Mouse (Mus musculus): Measurements from ENCODE around the gene Adamtsl4.

DNA sequence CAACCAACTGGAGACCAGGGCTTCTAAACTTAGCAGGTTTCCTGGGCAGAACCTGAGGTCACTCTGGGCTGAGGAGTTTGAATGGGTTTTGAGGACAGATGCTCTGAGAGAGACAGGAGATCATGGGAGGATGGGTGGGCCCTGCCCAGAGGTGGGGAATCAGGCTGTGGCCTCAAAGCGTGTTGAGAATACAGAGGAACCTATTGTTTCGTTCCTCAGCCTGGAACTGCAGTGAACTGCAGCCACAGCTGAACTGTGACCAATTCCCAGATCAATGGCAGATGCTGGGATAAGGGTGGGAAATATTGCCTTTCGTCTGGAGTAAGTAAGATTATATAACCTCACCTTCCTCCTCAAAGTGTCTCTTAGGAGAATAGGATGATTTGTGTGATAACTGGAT lies 8.1 kb upstream of the Adamtsl4 start:
- TF ChIP-seq CTCF (IDR thresholded peaks at IDR 0.05; ENCODE audit: borderline replicate concordance, insufficient read depth, low read length) (no peak), POLR2A (IDR thresholded peaks at IDR 0.05; ENCODE audit: low read depth, low read length) (no peak)

Data from embryonic fibroblast, embryonic 13.5 days (primary cell).